Mouse (Mus musculus) heart, postnatal 0 days (tissue): ENCODE data around the gene Gm45837. TPM values are rescaled to one million over a fixed set of nuclear protein-coding genes. Genes with fewer than 3 reads are reported as not detected.

Experiments used
- ATAC-seq: fragments of 200-750 bp; cut with Nextera tagmentation; 2 replicates; pipeline ENCODE4 v1.8.0; 2017; ENCODE audit warnings: low read depth, moderate number of reproducible peaks, moderate library complexity; ENCODE audit not compliant: insufficient read depth
- DNase-seq: peaks from one replicate; pipeline ENCODE4 v3.0.0-alpha.2; 2016; ENCODE audit warnings: low spot score
- H3K27ac ChIP-seq: fragments of 300-500 bp; sonication (generic); 2 replicates; pipeline ENCODE4 v1.5.1; 2014; ENCODE audit warnings: low read depth, mild to moderate bottlenecking
- H3K27me3 ChIP-seq: fragments of 300-500 bp; sonication (generic); 2 replicates; pipeline ENCODE4 v1.6.1; 2014; ENCODE audit warnings: low read length, mixed read lengths; ENCODE audit not compliant: control insufficient read depth, insufficient read depth
- H3K36me3 ChIP-seq: fragments of 300-500 bp; sonication (generic); replicated peaks from 2 replicates; pipeline ENCODE4 v1.6.1; 2014; ENCODE audit warnings: low read length, mixed read lengths; ENCODE audit not compliant: control insufficient read depth, insufficient read depth
- H3K4me1 ChIP-seq: fragments of 300-500 bp; sonication (generic); 2 replicates; pipeline ENCODE4 v1.6.1; 2014; ENCODE audit warnings: antibody characterized with exemption; ENCODE audit not compliant: control insufficient read depth, insufficient read depth
- H3K4me2 ChIP-seq: fragments of 300-500 bp; sonication (generic); 2 replicates; pipeline ENCODE4 v1.6.1; 2014; ENCODE audit warnings: low read depth, mild to moderate bottlenecking, low read length, moderate library complexity
- H3K4me3 ChIP-seq: fragments of 300-500 bp; sonication (generic); 2 replicates; pipeline ENCODE4 v1.5.1; 2014; ENCODE audit warnings: low read depth, low read length
- H3K9ac ChIP-seq: fragments of 300-500 bp; sonication (generic); replicated peaks from 2 replicates; pipeline ENCODE4 v1.6.1; 2014; ENCODE audit warnings: low read depth, low read length, mixed read lengths
- H3K9me3 ChIP-seq: fragments of 300-500 bp; sonication (generic); replicated peaks from 2 replicates; pipeline ENCODE4 v1.6.1; 2016; ENCODE audit warnings: low read length; ENCODE audit not compliant: control insufficient read depth
- CTCF ChIP-seq: IDR thresholded peaks from 2 replicates; pipeline ENCODE4 v1.5.1; 2016; ENCODE audit warnings: antibody characterized with exemption, control low read depth, low read depth
- EP300 ChIP-seq: IDR thresholded peaks from 2 replicates; pipeline ENCODE4 v1.6.1; 2016; ENCODE audit warnings: antibody characterized with exemption, low read depth
- WGBS: fragments of 180-500 bp; shearing (Covaris S2); extraction: QIAGEN DNeasy Blood & Tissue Kit; methylation state at CpG from one replicate; pipeline ENCODE4 v1.1.7; 2014; 5-methylcytosine and 5-hydroxymethylcytosine counted together
- polyA plus RNA-seq: library from polyadenylated mRNA; unstranded; fragments of >200 nt; fragmentation: Nextera tagmentation; extraction: Ambion mirVana; gene quantifications from 2 replicates; pipeline ENCODE4 v1.2.1, GENCODE M21; 2015
- total RNA-seq: library from RNA; depleted of rRNA; stranded (reverse); fragments of >200 nt; gene quantifications from 2 replicates; pipeline ENCODE4 v1.2.3, GENCODE M21; 2014; ENCODE audit warnings: low replicate concordance

The Gm45837 gene
- total and polyA plus RNA-seq, 2 experiments from 2014 or later, result 2.4 to 33.8 TPM

DNA sequence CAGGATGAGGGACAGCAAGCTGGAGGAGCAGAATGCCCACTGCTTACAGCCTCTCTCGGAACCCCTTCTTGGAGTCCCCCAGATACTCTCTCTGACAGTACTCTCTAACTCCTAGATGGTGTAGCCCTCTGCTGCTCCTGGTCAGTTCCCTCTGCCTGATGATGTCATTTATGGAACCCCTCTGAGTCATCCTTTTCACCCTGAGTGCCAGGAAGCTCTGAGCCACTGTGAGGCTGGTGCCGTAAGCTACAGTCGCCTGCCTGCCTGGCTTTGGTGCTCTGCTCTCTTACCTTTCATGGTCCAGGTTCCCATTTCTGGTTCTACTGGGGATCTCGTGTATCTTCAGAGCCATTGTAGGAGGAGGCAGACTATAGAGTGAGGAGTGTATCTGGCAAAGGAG, 13.5 kb upstream of the Gm45837 start:
- H3K9ac ChIP-seq, result no peak overlapping the region
- 85% methylated on average over 4 of the region's 4 CpGs for WGBS
- no peak overlapping the region for H3K4me3 ChIP-seq
- H3K9me3 ChIP-seq, result no peaks in the 10 kb centered on the region
- no peak for ATAC-seq
- H3K27ac ChIP-seq, result no peak overlapping the region
- TF ChIP-seq CTCF (no peak), EP300 (no peak)
- H3K4me2 ChIP-seq, result no peak overlapping the region
- DNase-seq, result no peak
- H3K27me3 ChIP-seq, result no peaks in the 10 kb centered on the region
- H3K4me1 ChIP-seq, result peaks cover 14% of the 10 kb centered on the region
- H3K36me3 ChIP-seq, result peaks cover 63% of the 10 kb centered on the region

DNA sequence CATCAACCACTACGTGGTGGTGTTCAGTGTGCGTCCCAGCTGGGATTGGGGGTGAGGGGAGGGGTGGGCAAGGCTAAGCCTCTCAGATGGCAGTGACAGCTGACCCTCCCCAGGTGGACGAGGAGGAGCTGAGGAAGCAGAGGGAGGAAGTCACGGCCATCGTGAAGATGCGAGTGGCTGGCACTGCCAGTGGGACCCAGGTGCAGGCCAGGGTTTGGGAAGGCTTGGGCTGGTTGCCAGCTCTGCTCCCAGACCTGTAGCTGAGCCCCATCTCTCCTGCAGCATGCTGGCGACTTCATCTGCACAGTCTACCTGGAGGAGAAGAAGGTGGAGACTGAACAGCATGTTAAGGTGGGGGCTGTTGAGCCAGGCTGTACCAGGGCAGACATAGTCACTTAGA, 9.2 kb upstream of the Gm45837 start:
- Histone ChIP-seq H3K27ac (no peak overlapping the region), H3K4me2 (no peak overlapping the region), H3K9ac (no peak overlapping the region), H3K36me3 (peaks cover 82% of the 10 kb centered on the region), H3K9me3 (no peaks in the 10 kb centered on the region), H3K4me1 (peaks cover 24% of the 10 kb centered on the region), H3K4me3 (no peak overlapping the region), H3K27me3 (no peaks in the 10 kb centered on the region)
- no peak for ATAC-seq
- DNase-seq, result no peak
- no peak for TF ChIP-seq CTCF
- TF ChIP-seq EP300, result no peak
- 90% methylated on average over 7 of the region's 7 CpGs for WGBS

DNA sequence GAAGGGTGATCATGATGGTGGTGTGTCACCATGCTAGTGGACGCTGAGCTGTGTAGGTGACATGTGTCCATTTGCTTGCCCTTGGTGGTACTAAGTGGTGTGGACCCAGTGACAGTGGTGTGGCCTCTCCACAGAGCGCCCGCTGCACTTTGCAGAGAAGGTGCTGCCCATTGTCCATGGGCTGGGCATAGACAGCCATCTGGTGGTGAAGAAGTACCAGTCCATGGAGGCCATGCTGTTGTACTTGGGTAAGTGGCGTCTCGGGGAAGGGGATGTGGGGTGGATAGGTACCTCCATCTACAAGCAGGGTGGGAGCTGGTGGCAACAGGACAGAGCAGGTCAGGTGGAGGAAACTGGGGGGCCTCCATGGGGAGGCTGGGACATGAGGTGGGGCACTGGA, 6.9 kb upstream of the Gm45837 start:
- Histone ChIP-seq H3K27me3 (no peaks in the 10 kb centered on the region), H3K36me3 (peaks cover 75% of the 10 kb centered on the region), H3K4me3 (no peak overlapping the region), H3K27ac (no peak overlapping the region), H3K9ac (no peak overlapping the region), H3K9me3 (no peaks in the 10 kb centered on the region), H3K4me1 (peaks cover 25% of the 10 kb centered on the region), H3K4me2 (no peak overlapping the region)
- DNase-seq, result no peak
- no peak for ATAC-seq
- 88% methylated on average over 5 of the region's 5 CpGs for WGBS
- no peak for TF ChIP-seq EP300
- peak; percentile 44 for TF ChIP-seq CTCF

DNA sequence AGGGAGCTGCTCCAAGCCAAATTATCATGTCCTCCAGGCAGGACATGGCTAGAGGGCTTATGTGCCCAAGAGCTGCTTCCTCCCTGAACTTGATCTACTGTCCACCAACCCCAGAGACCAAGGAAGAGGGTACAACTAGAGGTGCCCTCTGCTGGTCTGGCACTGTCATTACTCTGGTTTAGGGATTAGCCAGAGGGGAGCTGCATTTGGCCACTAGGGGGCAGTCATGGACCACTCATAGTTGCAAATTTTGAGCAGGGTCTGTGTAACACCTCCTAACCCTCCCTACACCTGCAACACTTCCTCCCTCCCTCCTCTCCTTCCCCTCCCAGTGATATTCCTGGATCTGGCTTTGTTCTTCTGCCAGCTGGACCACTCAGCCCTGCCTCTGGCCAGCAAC, 2.1 kb downstream of the Gm45837 start:
- Histone ChIP-seq H3K9ac (no peak overlapping the region), H3K36me3 (peaks cover 36% of the 10 kb centered on the region), H3K4me3 (no peak overlapping the region), H3K4me1 (peaks cover 11% of the 10 kb centered on the region), H3K27ac (no peak overlapping the region), H3K9me3 (no peaks in the 10 kb centered on the region), H3K27me3 (peaks cover 8% of the 10 kb centered on the region; the same call in 1 of the 2 replicates), H3K4me2 (no peak overlapping the region)
- ATAC-seq (peak; percentile 59), DNase-seq (peak; percentile 77)
- no peak for TF ChIP-seq EP300
- TF ChIP-seq CTCF, result peak; percentile 99

DNA sequence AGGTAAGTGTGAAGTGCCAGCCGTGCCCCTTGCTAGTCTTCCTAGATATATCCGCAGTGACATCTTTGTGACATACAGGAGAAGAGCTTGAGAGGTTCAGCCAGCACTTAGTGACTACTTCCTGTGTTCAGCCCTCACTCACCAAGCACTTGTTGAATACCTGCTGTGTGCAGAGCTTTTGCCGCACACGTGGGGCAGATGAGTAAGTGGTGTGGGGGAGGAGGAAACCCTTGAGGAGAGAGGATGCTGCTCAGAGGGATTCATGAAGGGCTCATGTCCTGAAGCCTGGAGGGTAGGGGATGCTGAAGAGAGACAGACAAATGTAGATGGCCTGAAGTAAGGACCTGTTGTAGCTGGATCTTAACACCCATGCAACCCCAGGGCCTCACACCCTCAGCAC, 3.5 kb downstream of the Gm45837 start:
- peaks cover 11% of the 10 kb centered on the region for H3K4me1 ChIP-seq
- H3K9me3 ChIP-seq, result no peaks in the 10 kb centered on the region
- H3K9ac ChIP-seq, result no peak overlapping the region
- no peak overlapping the region for H3K4me2 ChIP-seq
- no peak for TF ChIP-seq CTCF
- TF ChIP-seq EP300, result no peak
- H3K27me3 ChIP-seq, result peaks cover 17% of the 10 kb centered on the region; the same call in 1 of the 2 replicates
- peaks cover 22% of the 10 kb centered on the region for H3K36me3 ChIP-seq
- ATAC-seq (no peak), DNase-seq (no peak)
- WGBS, result 46% methylated on average over 4 of the region's 4 CpGs
- H3K27ac ChIP-seq, result no peak overlapping the region
- no peak overlapping the region for H3K4me3 ChIP-seq
